Mouse (Mus musculus): Measurements from ENCODE around the gene Ptprd. TPM values are rescaled to one million over a fixed set of nuclear protein-coding genes. Genes with fewer than 3 reads are reported as not detected.
A peak's percentile ranks its signal among the peaks of the same experiment; 100 is the strongest.

Ptprd gene
- polyA plus RNA-seq, 1 experiment from 2014 or later: 14.9 TPM

DNA sequence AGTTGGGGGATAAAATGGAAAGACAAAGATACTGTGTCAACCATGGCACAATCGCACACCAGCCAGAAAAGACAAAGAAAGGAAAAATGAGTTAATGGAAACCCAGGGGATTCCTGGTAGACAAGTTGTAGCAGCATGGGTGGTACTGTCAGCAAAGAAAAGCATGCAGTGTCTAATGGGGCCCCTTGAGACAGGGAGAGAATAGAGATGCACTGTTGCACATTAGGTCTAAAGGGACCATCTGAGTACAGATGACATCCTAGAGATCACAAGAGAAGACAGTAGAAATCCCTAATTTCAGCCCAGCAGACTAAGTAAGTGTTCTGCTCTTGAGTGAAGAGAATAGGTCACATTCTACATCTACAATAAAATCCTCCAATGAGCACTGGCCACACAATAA lies 1993.7 kb downstream of the Ptprd start:
- DNase-seq (ENCODE audit: low spot score) (no peak), ATAC-seq (no peak)
- no peaks in the 10 kb centered on the region for H3K4me1 ChIP-seq (ENCODE audit: insufficient read depth, low read depth, low read length)
- H3K36me3 ChIP-seq (ENCODE audit: insufficient read depth, low read length): no peaks in the 10 kb centered on the region
- TF ChIP-seq EP300 (IDR thresholded peaks at IDR 0.05): no peak
- no peak for TF ChIP-seq CTCF (IDR thresholded peaks at IDR 0.05)
- H3K4me2 ChIP-seq (replicated peaks; ENCODE audit: low read depth, low read length): no peak overlapping the region
- WGBS: 79% methylated on average over 1 of the region's 1 CpGs
- H3K27me3 ChIP-seq (replicated peaks; ENCODE audit: insufficient read depth, low read length): no peaks in the 10 kb centered on the region
- no peak overlapping the region for H3K9ac ChIP-seq (replicated peaks; ENCODE audit: low read depth)
- no peaks in the 10 kb centered on the region for H3K9me3 ChIP-seq (ENCODE audit: low read length)
- no peak overlapping the region for H3K27ac ChIP-seq (ENCODE audit: low read length)
- H3K4me3 ChIP-seq (ENCODE audit: low read depth, low read length): no peak overlapping the region

DNA sequence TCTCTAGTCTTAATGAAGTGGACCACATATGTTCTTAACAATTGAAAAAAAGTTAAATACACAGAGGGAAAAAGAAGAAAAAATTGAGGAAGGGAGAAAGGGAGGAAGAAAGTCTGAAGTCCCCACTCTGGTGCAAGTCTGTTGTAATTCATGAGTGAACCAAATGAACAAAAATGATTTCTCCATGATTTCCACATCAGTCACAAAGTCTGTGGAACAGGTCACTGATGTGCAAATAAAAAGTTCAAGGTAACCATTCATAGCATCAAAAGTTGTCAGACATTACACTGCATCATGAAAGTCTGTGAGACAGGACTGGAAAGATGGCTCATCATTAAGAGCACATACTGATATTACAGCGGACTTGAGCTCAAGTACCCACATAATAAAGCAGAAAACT lies 1996.6 kb downstream of the Ptprd start:
- no peak for DNase-seq (ENCODE audit: low spot score)
- H3K27me3 ChIP-seq (replicated peaks; ENCODE audit: insufficient read depth, low read length): no peaks in the 10 kb centered on the region

DNA sequence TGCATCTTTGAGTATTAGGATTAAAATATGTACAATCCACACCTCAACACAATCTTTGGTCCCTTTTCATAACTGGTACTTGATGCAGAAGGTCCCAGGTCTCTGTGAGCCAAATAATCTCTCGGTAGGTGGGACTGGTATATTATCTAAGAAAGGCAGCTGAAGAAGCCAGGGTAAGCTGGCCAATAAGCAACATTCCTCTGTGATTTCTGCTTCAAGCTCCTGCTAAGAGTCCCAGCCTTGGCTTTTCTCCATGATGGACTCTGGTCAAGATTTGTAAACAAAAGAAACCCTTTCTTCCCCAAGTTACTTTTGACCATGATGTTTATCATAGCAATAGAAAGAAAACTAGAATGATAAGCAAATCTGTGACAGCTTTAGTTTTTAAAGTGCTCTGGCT lies 2012.4 kb downstream of the Ptprd start:
- TF ChIP-seq EP300 (IDR thresholded peaks at IDR 0.05): no peak
- TF ChIP-seq CTCF (IDR thresholded peaks at IDR 0.05): no peak
- no peak overlapping the region for H3K27ac ChIP-seq (ENCODE audit: low read length)
- peak; percentile 17 for DNase-seq (ENCODE audit: low spot score)
- WGBS: 24% methylated on average over 1 of the region's 1 CpGs
- H3K36me3 ChIP-seq (ENCODE audit: insufficient read depth, low read length): no peaks in the 10 kb centered on the region
- no peaks in the 10 kb centered on the region for H3K4me1 ChIP-seq (ENCODE audit: insufficient read depth, low read depth, low read length)
- no peak for ATAC-seq
- no peak overlapping the region for H3K9ac ChIP-seq (replicated peaks; ENCODE audit: low read depth)
- no peak overlapping the region for H3K4me3 ChIP-seq (ENCODE audit: low read depth, low read length)
- H3K4me2 ChIP-seq (replicated peaks; ENCODE audit: low read depth, low read length): no peak overlapping the region
- no peaks in the 10 kb centered on the region for H3K27me3 ChIP-seq (replicated peaks; ENCODE audit: insufficient read depth, low read length)
- no peaks in the 10 kb centered on the region for H3K9me3 ChIP-seq (ENCODE audit: low read length)

More for the DNA sequence above, 1996.6 kb downstream of the Ptprd start:
- no peak for ATAC-seq
- Histone ChIP-seq H3K36me3 (ENCODE audit: insufficient read depth, low read length) (no peaks in the 10 kb centered on the region), H3K4me2 (replicated peaks; ENCODE audit: low read depth, low read length) (no peak overlapping the region), H3K9me3 (ENCODE audit: low read length) (no peaks in the 10 kb centered on the region), H3K27ac (ENCODE audit: low read length) (no peak overlapping the region), H3K9ac (replicated peaks; ENCODE audit: low read depth) (no peak overlapping the region), H3K4me1 (ENCODE audit: insufficient read depth, low read depth, low read length) (no peaks in the 10 kb centered on the region), H3K4me3 (ENCODE audit: low read depth, low read length) (no peak overlapping the region)
- no peak for TF ChIP-seq CTCF (IDR thresholded peaks at IDR 0.05)
- 89% methylated on average over 1 of the region's 1 CpGs for WGBS

DNA sequence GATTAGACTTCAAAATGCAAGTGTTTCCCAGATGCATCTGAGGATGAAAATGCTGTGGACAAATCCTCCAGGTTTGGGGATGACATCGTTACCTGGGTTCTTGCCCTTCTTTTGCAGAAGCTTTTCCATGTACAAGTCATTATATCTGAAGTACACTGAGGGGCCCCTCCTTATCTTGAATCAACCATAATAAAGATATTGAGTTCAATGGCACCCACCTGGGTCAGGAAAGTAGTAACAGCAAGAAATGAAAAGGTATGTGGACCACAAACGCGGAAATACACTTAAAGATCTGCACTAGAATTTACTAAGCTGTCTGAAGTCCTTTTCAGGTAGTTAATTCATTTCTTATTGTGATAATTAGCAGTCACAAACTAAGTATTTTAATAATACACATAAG lies 2017.0 kb downstream of the Ptprd start:
- DNase-seq (ENCODE audit: low spot score): no peak
- no peak overlapping the region for H3K9ac ChIP-seq (replicated peaks; ENCODE audit: low read depth)
- H3K4me3 ChIP-seq (ENCODE audit: low read depth, low read length): no peak overlapping the region
- H3K36me3 ChIP-seq (ENCODE audit: insufficient read depth, low read length): no peaks in the 10 kb centered on the region
- ATAC-seq: no peak
- TF ChIP-seq CTCF (IDR thresholded peaks at IDR 0.05) (no peak), EP300 (IDR thresholded peaks at IDR 0.05) (no peak)
- no peak overlapping the region for H3K27ac ChIP-seq (ENCODE audit: low read length)
- H3K9me3 ChIP-seq (ENCODE audit: low read length): no peaks in the 10 kb centered on the region
- no peaks in the 10 kb centered on the region for H3K27me3 ChIP-seq (replicated peaks; ENCODE audit: insufficient read depth, low read length)
- 70% methylated on average over 3 of the region's 3 CpGs for WGBS
- no peaks in the 10 kb centered on the region for H3K4me1 ChIP-seq (ENCODE audit: insufficient read depth, low read depth, low read length)
- H3K4me2 ChIP-seq (replicated peaks; ENCODE audit: low read depth, low read length): no peak overlapping the region

DNA sequence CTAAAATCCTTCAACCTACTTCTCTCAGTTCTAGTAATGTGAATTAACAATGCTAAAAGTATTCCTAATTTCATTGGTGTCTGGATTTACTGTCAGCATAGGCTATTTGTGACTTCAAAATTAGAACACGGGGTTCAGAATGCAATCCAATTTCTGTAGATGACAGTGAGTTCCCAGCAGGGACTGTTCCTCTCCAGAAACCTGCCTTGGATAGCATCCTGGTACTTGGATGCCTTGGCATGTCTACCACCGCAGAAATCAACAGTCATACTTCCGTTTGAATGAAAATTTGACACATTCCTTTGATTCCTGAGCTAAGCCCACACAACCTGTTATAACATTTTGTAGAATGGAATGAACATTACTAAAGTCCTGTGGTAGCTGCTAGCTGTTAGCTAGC lies 2018.3 kb downstream of the Ptprd start:
- WGBS: 71% methylated on average over 3 of the region's 3 CpGs
- TF ChIP-seq EP300 (IDR thresholded peaks at IDR 0.05): no peak
- no peak for TF ChIP-seq CTCF (IDR thresholded peaks at IDR 0.05)

DNA sequence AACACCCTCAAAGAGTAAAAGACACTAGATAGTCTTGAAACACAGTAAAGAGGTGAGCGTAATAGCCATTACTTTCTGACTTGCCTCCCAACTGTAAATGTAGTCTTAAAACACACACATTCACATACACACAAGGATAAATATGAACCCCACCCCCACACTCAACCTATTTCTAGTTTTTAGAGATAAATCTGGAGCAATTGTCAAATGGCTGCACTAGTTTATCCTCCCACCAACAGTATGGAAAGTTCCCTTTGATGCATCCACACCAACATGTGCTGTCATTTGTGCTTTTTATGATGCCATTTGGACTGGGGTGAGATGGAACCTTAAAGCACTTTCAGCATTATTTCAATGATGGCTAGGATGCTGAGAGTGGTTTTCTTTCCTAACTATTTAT lies 2019.7 kb downstream of the Ptprd start:
- 100% methylated on average over 1 of the region's 1 CpGs for WGBS
- H3K9me3 ChIP-seq (ENCODE audit: low read length): no peaks in the 10 kb centered on the region
- no peak overlapping the region for H3K9ac ChIP-seq (replicated peaks; ENCODE audit: low read depth)
- H3K4me3 ChIP-seq (ENCODE audit: low read depth, low read length): no peak overlapping the region
- H3K27me3 ChIP-seq (replicated peaks; ENCODE audit: insufficient read depth, low read length): no peaks in the 10 kb centered on the region
- DNase-seq (ENCODE audit: low spot score): no peak
- no peak for ATAC-seq
- no peaks in the 10 kb centered on the region for H3K4me1 ChIP-seq (ENCODE audit: insufficient read depth, low read depth, low read length)
- H3K27ac ChIP-seq (ENCODE audit: low read length): no peak overlapping the region
- TF ChIP-seq EP300 (IDR thresholded peaks at IDR 0.05): no peak
- no peak for TF ChIP-seq CTCF (IDR thresholded peaks at IDR 0.05)
- no peak overlapping the region for H3K4me2 ChIP-seq (replicated peaks; ENCODE audit: low read depth, low read length)
- no peaks in the 10 kb centered on the region for H3K36me3 ChIP-seq (ENCODE audit: insufficient read depth, low read length)

More for the DNA sequence above, 2018.3 kb downstream of the Ptprd start:
- no peak overlapping the region for H3K4me2 ChIP-seq (replicated peaks; ENCODE audit: low read depth, low read length)
- H3K27me3 ChIP-seq (replicated peaks; ENCODE audit: insufficient read depth, low read length): no peaks in the 10 kb centered on the region
- DNase-seq (ENCODE audit: low spot score): no peak
- H3K36me3 ChIP-seq (ENCODE audit: insufficient read depth, low read length): no peaks in the 10 kb centered on the region
- no peak for ATAC-seq
- H3K27ac ChIP-seq (ENCODE audit: low read length): no peak overlapping the region
- H3K4me3 ChIP-seq (ENCODE audit: low read depth, low read length): no peak overlapping the region
- H3K9ac ChIP-seq (replicated peaks; ENCODE audit: low read depth): no peak overlapping the region
- no peaks in the 10 kb centered on the region for H3K4me1 ChIP-seq (ENCODE audit: insufficient read depth, low read depth, low read length)
- no peaks in the 10 kb centered on the region for H3K9me3 ChIP-seq (ENCODE audit: low read length)

- no peak overlapping the region for H3K9ac ChIP-seq (replicated peaks; ENCODE audit: low read depth)
- no peak for TF ChIP-seq EP300 (IDR thresholded peaks at IDR 0.05)
- TF ChIP-seq CTCF (IDR thresholded peaks at IDR 0.05): no peak
- DNase-seq (ENCODE audit: low spot score): no peak
- no peak overlapping the region for H3K27ac ChIP-seq (ENCODE audit: low read length)
- no peak overlapping the region for H3K4me3 ChIP-seq (ENCODE audit: low read depth, low read length)
- no peak for ATAC-seq
- H3K9me3 ChIP-seq (ENCODE audit: low read length): no peaks in the 10 kb centered on the region
- H3K36me3 ChIP-seq (ENCODE audit: insufficient read depth, low read length): no peaks in the 10 kb centered on the region
- H3K27me3 ChIP-seq (replicated peaks; ENCODE audit: insufficient read depth, low read length): no peaks in the 10 kb centered on the region
- H3K4me1 ChIP-seq (ENCODE audit: insufficient read depth, low read depth, low read length): no peaks in the 10 kb centered on the region
- 44% methylated on average over 1 of the region's 1 CpGs for WGBS
- no peak overlapping the region for H3K4me2 ChIP-seq (replicated peaks; ENCODE audit: low read depth, low read length)
Measured at GRCm38 (mm10) chr4:76190788-76191187, 2021.0 kb downstream of the Ptprd start.

All from lung, postnatal 0 days (tissue).